Comparison of ENCODE assay signal across 23 mouse cellular contexts in the genomic region with DNA sequence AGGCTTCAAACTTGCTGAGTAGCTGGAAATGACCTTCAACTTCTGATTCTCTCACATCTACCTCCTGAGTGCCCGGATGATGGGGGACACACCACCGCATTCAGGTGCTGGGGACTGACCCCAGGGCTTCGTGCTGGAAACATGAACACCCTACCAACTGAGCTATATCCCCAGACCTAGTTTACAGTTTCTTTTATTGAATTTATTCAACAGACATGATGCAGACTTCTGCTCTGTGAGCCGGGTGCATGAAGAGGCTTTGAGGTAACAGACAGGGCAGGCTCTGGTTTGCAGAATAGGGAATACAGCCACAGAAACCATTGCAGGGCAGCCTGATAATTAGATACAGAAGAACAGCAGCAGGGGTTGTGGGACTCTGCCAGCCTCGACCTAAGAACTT. TPM values are rescaled to one million over a fixed set of nuclear protein-coding genes. Genes with fewer than 3 reads are reported as not detected.
"Had no signal": no experiment of that assay in that cellular context is flagged by ENCODE, and none has a peak within 500 bp of the region (broad histone marks: within the 10 kb centered on the region; RNA-seq: fewer than 3 reads in every experiment).

No protein-coding gene starts in this region.

- H3K36me3 ChIP-seq: liver, embryonic 15.5 days; lung, embryonic 15.5 days; midbrain, embryonic 12.5 days; neural tube, embryonic 12.5 days; stomach, embryonic 15.5 days had no signal

- H3K9me3 ChIP-seq: liver, embryonic 15.5 days; lung, embryonic 15.5 days; megakaryocyte, embryonic 14.5 days; midbrain, embryonic 12.5 days; neural tube, embryonic 12.5 days; stomach, embryonic 15.5 days had no signal

- H3K27me3 ChIP-seq: lung, embryonic 15.5 days; midbrain, embryonic 12.5 days; neural tube, embryonic 12.5 days; stomach, embryonic 15.5 days had no signal

- ATAC-seq: liver, postnatal 0 days; lung, postnatal 0 days had no signal

- H3K4me3 ChIP-seq: liver, embryonic 15.5 days; lung, embryonic 15.5 days; megakaryocyte, embryonic 14.5 days; midbrain, embryonic 12.5 days; neural tube, embryonic 12.5 days; stomach, embryonic 15.5 days had no signal

- H3K4me2 ChIP-seq: liver, embryonic 15.5 days; lung, embryonic 15.5 days; midbrain, embryonic 12.5 days; neural tube, embryonic 12.5 days; stomach, embryonic 15.5 days had no signal

- DNase-seq: liver, postnatal 0 days; lung, adult 2 months; lung, postnatal 14 days; lung, postnatal 36 days; midbrain, embryonic 14.5 days; right cerebral cortex, postnatal 14 days; thymus, adult 2 months; thymus, postnatal 25 days; thymus, postnatal 4 days had no signal

- H3K27ac ChIP-seq: liver, embryonic 15.5 days; lung, embryonic 15.5 days; macrophage; midbrain, embryonic 12.5 days; neural tube, embryonic 12.5 days; stomach, embryonic 15.5 days; stomach, postnatal 0 days had no signal

- H3K9ac ChIP-seq: liver, embryonic 15.5 days; liver, postnatal 0 days; lung, embryonic 15.5 days; midbrain, embryonic 12.5 days; neural tube, embryonic 12.5 days; stomach, embryonic 15.5 days had no signal

RNA-seq across cellular contexts. Expression of a gene that starts 10.6 kb away (rescaled TPM):
- total RNA-seq: midbrain, postnatal 0 days; monocyte, adult 5-6 weeks; neutrophil, adult 5-6 weeks had no signal
- polyA plus RNA-seq: liver, embryonic 15.5 days; liver, postnatal 0 days; lung, adult 2 months; lung, postnatal 0 days; macrophage; midbrain, embryonic 12.5 days; midbrain, embryonic 14.5 days; neural tube, embryonic 12.5 days; neural tube, embryonic 14.5 days; stomach, postnatal 0 days; urinary bladder, adult 2 months had no signal
